Mouse (Mus musculus): ENCODE measurements around the gene Plxna3.

DNA sequence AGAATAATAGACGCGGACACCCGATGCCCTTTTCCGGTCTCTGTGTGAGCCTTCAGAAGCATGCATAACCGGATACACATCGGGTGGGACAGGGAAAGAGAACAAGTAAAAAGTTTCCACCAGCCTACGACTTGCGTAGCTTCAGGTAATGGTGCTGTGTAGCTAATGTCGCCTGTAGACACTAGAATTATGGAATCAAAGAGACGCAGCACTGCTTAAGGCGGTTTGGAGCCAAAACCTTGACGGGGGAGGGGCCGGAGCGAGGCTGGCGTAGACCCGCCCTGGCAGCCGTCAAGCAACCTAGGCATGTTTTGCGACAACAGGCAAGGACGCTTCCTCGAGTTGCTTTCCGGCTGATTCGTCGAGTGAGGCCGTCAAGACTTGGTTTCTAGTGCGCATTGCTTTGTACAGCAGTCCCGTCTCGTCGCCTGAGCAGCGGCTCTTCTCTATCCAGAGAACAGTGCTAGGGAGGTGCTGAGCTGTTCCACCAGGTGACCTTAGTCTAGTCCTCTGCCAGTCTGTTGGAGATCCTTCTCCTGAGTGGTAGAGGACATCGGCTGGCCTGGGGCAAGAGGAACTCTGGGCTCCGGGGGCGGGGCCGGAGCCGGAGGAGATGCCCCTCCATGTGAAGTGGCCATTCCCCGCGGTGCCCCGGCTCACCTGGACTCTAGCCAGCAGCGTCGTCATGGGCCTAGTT lies 46.3 kb upstream of the Plxna3 start:
- TF ChIP-seq CTCF (IDR thresholded peaks at IDR 0.05; ENCODE audit: control insufficient read depth, insufficient read depth, insufficient read length) (no peak), MYOD1 (IDR thresholded peaks at IDR 0.05; ENCODE audit: control insufficient read depth, insufficient read length, low read depth) (no peak), MAX (IDR thresholded peaks at IDR 0.05) (peak; percentile 29), USF1 (IDR thresholded peaks at IDR 0.05; ENCODE audit: low read depth) (no peak), CEBPB (IDR thresholded peaks at IDR 0.05; ENCODE audit: low read depth) (no peak), MYOG (IDR thresholded peaks at IDR 0.05; ENCODE audit: control insufficient read depth, extremely low read depth, insufficient read length) (no peak), FOSL1 (IDR thresholded peaks at IDR 0.05; ENCODE audit: insufficient read depth, low read length, poor library complexity, severe bottlenecking) (no peak)
